Mouse (Mus musculus): ENCODE measurements at regions not wholly inside any gene's neighbourhood (a gene's known extent, or its start where the extent isn't known, plus 50 kb on each side); places are given as distances from the start of the nearest gene placed in this dataset.

DNA sequence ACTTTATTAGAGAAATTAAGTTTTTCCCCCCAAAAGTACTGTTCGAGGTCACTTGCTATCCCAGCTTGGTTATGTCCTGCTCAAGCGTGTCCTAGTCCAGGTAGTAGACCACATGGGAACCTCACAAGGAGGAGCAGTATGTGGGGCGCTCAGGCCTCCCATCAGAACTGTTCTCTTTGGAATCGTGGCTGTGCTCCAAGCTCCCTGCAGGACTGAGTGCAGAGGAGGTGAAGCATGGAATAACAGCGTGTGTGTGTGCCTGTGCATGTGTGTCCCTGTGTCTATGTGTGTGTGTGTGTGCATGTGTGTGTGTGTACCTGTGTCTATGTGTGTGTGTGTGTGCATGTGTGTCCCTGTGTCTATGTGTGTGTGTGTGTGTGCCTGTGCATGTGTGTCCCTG is 137.6 kb upstream of the Dnajc24 start:
- in situ Hi-C loops (cut with MboI; ENCODE audit: low pct_unique_long_range_greater_than_20kb in 1 of 2, low sequenced_read_pairs in 2 of 2, unreplicated experiment in 1 of 2): no loop called here

DNA sequence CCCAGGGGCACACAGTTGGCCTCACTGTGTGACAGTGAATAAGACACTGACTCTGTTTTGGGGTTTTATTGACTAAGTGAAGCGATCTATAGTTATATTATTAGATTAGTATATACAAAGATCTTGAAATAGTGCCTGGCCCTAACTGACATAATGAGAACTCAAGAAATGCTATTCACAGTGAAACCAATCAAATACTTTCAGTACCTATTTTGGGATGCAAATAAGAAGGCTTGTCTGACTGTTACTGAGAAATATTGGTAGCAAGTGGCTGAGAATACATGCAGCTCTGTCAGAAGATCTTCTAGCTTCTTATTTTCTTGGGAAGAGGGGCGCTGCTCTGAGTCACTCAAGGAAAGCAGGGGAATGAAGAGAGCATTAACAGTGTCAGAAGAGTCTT is 97.7 kb upstream of the Dnajc24 start:
- in situ Hi-C loops (cut with MboI; ENCODE audit: low pct_unique_long_range_greater_than_20kb in 1 of 2, low sequenced_read_pairs in 2 of 2, unreplicated experiment in 1 of 2): no loop called here

- in situ Hi-C loops (cut with MboI; ENCODE audit: low pct_unique_long_range_greater_than_20kb in 1 of 2, low sequenced_read_pairs in 2 of 2, unreplicated experiment in 1 of 2): loop anchor here in 1 of 2 experiments (25.0 kb wide), 1 partner anchor 574 kb away; no protein-coding TSS in a partner anchor
These were observed 82.8 kb upstream of the Dnajc24 start for GRCm38 (mm10) chr2:106086121-106086520.

- in situ Hi-C loops (cut with MboI; ENCODE audit: low pct_unique_long_range_greater_than_20kb in 1 of 2, low sequenced_read_pairs in 2 of 2, unreplicated experiment in 1 of 2): loop anchor here in 1 of 2 experiments (25.0 kb wide), 1 partner anchor 572 kb away; no protein-coding TSS in a partner anchor
These were observed 80.8 kb upstream of the Dnajc24 start for GRCm38 (mm10) chr2:106083801-106084800.

- in situ Hi-C loops (cut with MboI; ENCODE audit: low pct_unique_long_range_greater_than_20kb in 1 of 2, low sequenced_read_pairs in 2 of 2, unreplicated experiment in 1 of 2): loop anchor here in 1 of 2 experiments (25.0 kb wide), 1 partner anchor 571 kb away; no protein-coding TSS in a partner anchor
These were observed 79.7 kb upstream of the Dnajc24 start for GRCm38 (mm10) chr2:106083001-106083400.

DNA sequence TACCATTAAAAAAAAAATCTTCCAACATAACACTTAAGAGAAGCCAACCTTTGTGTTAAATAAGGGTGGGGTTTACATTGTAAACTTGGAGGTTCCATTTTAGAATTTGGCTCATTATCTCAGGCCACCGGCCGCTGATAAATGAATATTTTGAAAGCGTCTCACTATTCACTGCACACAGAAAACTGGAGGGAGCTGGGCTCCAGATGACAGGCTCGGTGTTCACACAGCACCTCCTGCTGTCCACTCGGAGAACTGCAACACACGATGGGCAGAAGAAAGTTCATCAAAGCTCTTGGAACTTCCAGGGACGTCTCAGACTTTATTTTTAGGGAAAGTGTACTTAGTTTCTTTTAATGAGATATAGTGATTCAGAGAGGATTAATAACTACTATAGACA is 78.6 kb upstream of the Dnajc24 start:
- in situ Hi-C loops (cut with MboI; ENCODE audit: low pct_unique_long_range_greater_than_20kb in 1 of 2, low sequenced_read_pairs in 2 of 2, unreplicated experiment in 1 of 2): loop anchor here in 1 of 2 experiments (25.0 kb wide), 1 partner anchor 570 kb away; no protein-coding TSS in a partner anchor

DNA sequence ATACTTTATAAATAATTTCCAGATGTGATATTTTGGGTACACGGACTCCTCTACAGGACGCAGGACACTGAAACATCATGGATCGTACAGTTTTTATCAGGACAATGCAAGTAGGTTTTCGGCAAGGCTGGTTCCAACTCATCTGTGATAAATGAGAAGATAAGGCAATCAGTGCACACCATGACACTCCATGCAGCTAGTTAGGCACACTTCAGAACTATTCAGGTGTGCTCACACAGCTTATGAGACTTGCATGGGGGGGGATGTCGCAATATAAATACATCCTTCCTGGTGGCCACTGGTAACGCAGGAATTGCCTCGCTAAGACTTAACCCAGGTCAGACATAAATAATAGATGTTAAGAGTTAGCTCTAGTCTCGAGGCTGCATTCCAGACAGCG is 77.3 kb upstream of the Dnajc24 start:
- in situ Hi-C loops (cut with MboI; ENCODE audit: low pct_unique_long_range_greater_than_20kb in 1 of 2, low sequenced_read_pairs in 2 of 2, unreplicated experiment in 1 of 2): loop anchor here in 1 of 2 experiments (25.0 kb wide), 1 partner anchor 568 kb away; no protein-coding TSS in a partner anchor

DNA sequence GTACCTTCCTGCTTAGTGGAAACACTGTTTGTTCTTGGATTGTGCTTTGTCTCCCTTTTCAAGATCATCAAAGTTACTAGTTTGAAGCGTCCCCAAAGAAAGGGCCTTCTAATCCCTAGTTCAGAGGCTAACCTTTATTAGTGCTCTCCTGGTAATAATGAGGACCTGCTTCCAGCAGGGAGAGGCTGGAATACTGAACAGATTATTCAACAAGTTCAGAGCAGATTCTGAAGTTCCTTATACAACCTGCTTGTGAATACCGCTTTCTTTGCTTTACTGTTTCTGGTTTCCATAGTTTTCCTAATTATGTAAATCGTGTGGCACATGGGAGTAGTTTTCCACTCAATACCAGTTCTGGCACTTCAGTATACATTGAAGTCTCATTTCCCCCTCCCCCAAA is 75.2 kb upstream of the Dnajc24 start:
- in situ Hi-C loops (cut with MboI; ENCODE audit: low pct_unique_long_range_greater_than_20kb in 1 of 2, low sequenced_read_pairs in 2 of 2, unreplicated experiment in 1 of 2): loop anchor here in 1 of 2 experiments (25.0 kb wide), 1 partner anchor 566 kb away; no protein-coding TSS in a partner anchor

GRCm38 (mm10) chr2:106074441-106074840 is 71.1 kb upstream of the Dnajc24 start:
- in situ Hi-C loops (cut with MboI; ENCODE audit: low pct_unique_long_range_greater_than_20kb in 1 of 2, low sequenced_read_pairs in 2 of 2, unreplicated experiment in 1 of 2): no loop called here

- in situ Hi-C loops (cut with MboI; ENCODE audit: low pct_unique_long_range_greater_than_20kb in 1 of 2, low sequenced_read_pairs in 2 of 2, unreplicated experiment in 1 of 2): no loop called here
These were observed 61.0 kb upstream of the Dnajc24 start for GRCm38 (mm10) chr2:106064316-106064715.
